Mouse (Mus musculus): ENCODE measurements at regions not wholly inside any gene's neighbourhood (a gene's known extent, or its start where the extent isn't known, plus 50 kb on each side); places are given as distances from the start of the nearest gene placed in this dataset.

- DNase-seq, result no peak
These were observed 62.7 kb upstream of the Nfe2l3 start for GRCm38 (mm10) chr6:51369771-51370170.

- DNase-seq, result no peak
These were observed 60.1 kb upstream of the Nfe2l3 start for GRCm38 (mm10) chr6:51372357-51372756.

- DNase-seq, result no peak
These were observed 54.0 kb upstream of the Nfe2l3 start for GRCm38 (mm10) chr6:51378436-51378835.

GRCm38 (mm10) chr6:51379074-51379473 is 53.4 kb upstream of the Nfe2l3 start:
- no peak for DNase-seq

- peak; percentile 73 to 83 for DNase-seq
These were observed 52.8 kb upstream of the Nfe2l3 start for GRCm38 (mm10) chr6:51379560-51380274.

DNA sequence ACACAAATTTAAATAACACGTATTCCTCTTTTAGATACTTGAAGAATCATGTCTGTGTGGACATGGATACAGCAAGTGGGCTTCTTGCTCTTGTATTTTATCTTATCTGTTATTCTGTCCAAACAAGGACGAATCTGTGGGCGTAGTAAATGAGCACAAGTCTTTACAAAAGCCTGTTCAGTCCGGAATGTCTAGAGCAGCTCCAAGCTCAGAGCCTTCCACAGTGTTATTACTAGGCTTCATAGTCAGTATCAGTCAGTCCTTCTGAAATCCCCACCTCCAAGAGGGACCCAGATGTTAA is 52.2 kb upstream of the Nfe2l3 start:
- no peak for DNase-seq

GRCm38 (mm10) chr6:51381465-51381864 is 51.0 kb upstream of the Nfe2l3 start:
- no peak for DNase-seq

All from thymus, postnatal 36 days (tissue).